Mouse (Mus musculus) Muller cell, postnatal 12 days (primary cell): ENCODE data around the gene Chmp5.
"Not testable (repeated sequence)": the region's sequence is repeated elsewhere in the genome, so short reads cannot be mapped to it uniquely, and the experiment has no call there.

ENCODE experiments used
- DNase-seq: peaks from one replicate; pipeline ENCODE4 v3.0.0-alpha.2; 2015; ENCODE audit errors: inconsistent ontology term

The Chmp5 gene

GRCm38 (mm10) chr4:40948160-40948708 is at the start of gene Chmp5, which contains the start of gene Bag1:
Gene Chmp5 (plus strand): TSS chr4:40948407.
Gene Bag1 (minus strand): TSS chr4:40948294.
- DNase-seq: peak; percentile 99

- no peak for DNase-seq
Observed at GRCm38 (mm10) chr4:40898476-40899044, 49.6 kb upstream of the Chmp5 start.

GRCm38 (mm10) chr4:40899264-40899663 is 48.9 kb upstream of the Chmp5 start:
- no peak for DNase-seq

GRCm38 (mm10) chr4:40900071-40900470 is 48.1 kb upstream of the Chmp5 start:
- DNase-seq: no peak

GRCm38 (mm10) chr4:40900612-40901011 is 47.6 kb upstream of the Chmp5 start:
- DNase-seq: no peak

- peak; percentile 19 for DNase-seq
Observed at GRCm38 (mm10) chr4:40906298-40906697, 41.9 kb upstream of the Chmp5 start.

- DNase-seq: peak; percentile 22
Observed at GRCm38 (mm10) chr4:40908261-40908969, 39.8 kb upstream of the Chmp5 start.

- no peak for DNase-seq
Observed at GRCm38 (mm10) chr4:40914287-40914867, 33.8 kb upstream of the Chmp5 start.

GRCm38 (mm10) chr4:40915947-40916346 is 32.3 kb upstream of the Chmp5 start:
- DNase-seq: no peak

- DNase-seq: no peak
Observed at GRCm38 (mm10) chr4:40916592-40917155, 31.5 kb upstream of the Chmp5 start.

- no peak for DNase-seq
Observed at GRCm38 (mm10) chr4:40919785-40920184, 28.4 kb upstream of the Chmp5 start, which contains the start of gene Spink4. Gene Spink4 (plus strand): TSS chr4:40920052.

- no peak for DNase-seq
Observed at GRCm38 (mm10) chr4:40920576-40920975, 27.6 kb upstream of the Chmp5 start.

GRCm38 (mm10) chr4:40921288-40921687 is 26.9 kb upstream of the Chmp5 start:
- no peak for DNase-seq

GRCm38 (mm10) chr4:40923087-40923651 is 25.0 kb upstream of the Chmp5 start:
- DNase-seq: no peak

GRCm38 (mm10) chr4:40925568-40925967 is 22.6 kb upstream of the Chmp5 start:
- DNase-seq: no peak

GRCm38 (mm10) chr4:40929046-40929445 is 19.2 kb upstream of the Chmp5 start:
- no peak for DNase-seq

GRCm38 (mm10) chr4:40933694-40934093 is 14.5 kb upstream of the Chmp5 start:
- DNase-seq: no peak

GRCm38 (mm10) chr4:40934369-40934768 is 13.8 kb upstream of the Chmp5 start:
- not testable (repeated sequence) for DNase-seq

- DNase-seq: peak; percentile 69
Observed at GRCm38 (mm10) chr4:40936175-40936839, 11.9 kb upstream of the Chmp5 start.

GRCm38 (mm10) chr4:40938793-40939192 is 9.4 kb upstream of the Chmp5 start:
- no peak for DNase-seq

- no peak for DNase-seq
Observed at GRCm38 (mm10) chr4:40943651-40944050, 4.6 kb upstream of the Chmp5 start.
